Mouse (Mus musculus): Measurements from ENCODE around the gene Mki67.

DNA sequence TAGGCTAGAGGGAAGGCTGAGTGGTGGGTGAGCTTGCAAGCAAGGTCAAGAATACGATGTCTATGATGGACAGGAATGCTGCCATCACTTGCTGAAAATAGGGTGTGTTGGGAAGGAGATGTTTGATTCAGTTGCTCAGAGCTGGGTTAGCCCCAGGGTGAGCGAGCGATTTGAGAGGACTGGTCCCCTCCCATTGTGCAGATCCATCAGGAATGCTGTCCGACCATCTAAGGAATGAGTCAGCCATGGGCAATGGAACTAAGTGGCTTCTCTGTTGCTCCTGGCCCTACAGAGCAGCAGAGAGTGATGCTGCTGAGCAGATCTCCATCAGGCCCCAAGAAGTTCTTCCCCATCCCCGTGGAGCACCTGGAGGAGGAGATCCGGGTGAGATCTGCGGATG lies 62.6 kb downstream of the Mki67 start:
- no peak for TF ChIP-seq CTCF (IDR thresholded peaks at IDR 0.05; ENCODE audit: low read depth)
- TF ChIP-seq EP300 (IDR thresholded peaks at IDR 0.05; ENCODE audit: low read depth) = no peak

Measured in liver, embryonic 14.5 days (tissue).